Mouse (Mus musculus): ENCODE measurements around the gene Col16a1.

Col16a1 gene

DNA sequence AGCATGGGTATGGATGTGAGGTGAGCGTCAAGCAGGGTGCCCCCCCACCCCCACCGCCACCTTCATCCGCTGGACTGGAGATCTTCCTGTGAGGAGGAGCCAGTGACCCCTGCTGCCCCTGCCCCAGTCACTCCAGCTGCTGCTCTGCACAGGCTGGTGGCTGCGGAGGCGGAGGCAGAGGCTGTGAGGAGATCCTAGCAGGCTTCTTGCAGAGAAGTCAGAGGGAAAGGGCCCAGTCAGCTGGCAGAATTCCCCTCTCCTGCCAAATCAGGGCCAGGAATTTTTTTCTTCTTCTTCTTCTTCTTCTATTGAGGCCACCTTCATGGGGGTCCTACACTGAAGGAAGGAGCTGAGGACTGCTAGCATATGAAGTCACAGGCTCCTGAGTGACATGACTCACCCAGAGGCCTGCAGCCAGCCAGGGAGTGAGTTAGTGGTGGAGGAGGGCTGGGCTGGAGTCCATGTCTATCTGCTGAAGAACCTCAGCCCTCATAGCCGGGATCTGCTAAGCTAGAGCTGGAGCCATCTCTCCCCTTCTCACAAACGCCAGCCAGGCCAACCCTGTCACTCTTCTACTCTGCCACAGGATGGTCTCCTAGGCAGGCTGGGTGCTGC, 36.8 kb downstream of the Col16a1 start:
- no peak for DNase-seq (ENCODE audit: low spot score)

DNA sequence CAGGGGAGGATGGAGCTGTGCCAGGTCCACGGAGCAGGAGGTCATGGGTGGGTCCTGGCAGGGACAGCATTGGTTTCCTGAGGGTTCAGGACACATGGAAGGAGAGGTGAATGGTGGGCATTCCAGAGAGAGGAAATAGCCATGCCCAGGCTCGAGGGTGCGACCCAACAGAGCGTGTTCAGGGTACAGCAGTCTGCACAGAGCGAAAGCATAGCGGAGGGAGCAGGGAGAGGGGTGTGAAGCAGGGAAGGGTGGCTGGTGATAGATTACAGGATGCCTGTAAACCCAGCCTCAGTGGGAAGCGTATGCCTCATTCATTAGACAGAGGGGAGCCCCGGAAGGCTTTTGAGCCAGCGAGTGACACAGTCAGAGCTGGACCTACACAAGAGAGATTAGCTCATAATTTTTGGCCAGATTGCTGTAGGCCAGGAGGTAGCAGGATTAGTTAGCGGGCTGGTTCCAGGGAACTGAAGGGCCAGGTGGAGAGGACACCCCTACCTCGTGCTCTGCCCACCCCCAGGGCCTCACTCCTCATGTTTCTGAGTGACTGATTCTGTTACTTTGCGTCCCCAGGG, 37.7 kb downstream of the Col16a1 start:
- no peak for DNase-seq (ENCODE audit: low spot score)

- peak; percentile 89 for DNase-seq (ENCODE audit: low spot score)
These were observed 39.7 kb downstream of the Col16a1 start for GRCm38 (mm10) chr4:130087293-130087692.

DNA sequence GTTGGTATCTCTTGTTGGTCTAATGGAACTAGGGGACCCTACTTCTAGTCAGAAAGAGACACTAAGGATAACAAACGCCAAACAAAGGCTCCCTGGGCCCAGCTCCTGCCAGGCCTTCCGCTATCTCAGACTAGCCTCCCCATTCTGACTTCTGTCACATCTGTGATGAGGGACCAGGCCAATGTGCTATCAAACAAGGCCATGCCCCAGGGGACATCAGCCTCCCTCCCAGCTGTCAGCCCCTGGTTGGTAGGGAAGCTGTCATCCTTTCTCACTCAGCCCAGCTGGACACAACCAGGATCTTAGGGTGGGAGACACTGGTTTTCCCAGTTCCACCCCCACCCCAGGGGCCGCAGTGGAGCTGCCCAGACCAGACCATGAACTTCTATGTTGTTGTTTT, 47.5 kb downstream of the Col16a1 start:
- DNase-seq (ENCODE audit: low spot score), result no peak

DNA sequence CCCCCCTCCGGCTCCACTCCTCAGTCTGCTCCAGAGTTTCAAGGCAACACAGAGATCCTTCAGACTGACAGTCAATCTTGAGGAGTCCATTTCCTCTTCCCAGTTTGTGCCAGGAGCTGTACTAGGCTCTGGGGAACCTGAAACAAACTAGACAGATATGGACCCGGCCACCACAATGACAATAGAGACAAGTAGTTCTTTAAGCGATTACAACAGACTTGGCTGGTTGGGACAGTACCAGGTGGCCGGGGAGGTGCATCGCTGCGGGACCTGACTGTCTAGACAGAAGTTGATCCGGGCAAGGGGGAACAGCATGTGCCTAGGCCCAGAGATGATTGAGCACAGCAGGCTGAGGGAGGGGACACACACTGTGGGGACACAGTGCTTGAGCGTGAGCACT, 53.5 kb downstream of the Col16a1 start:
- DNase-seq (ENCODE audit: low spot score), result no peak

GRCm38 (mm10) chr4:130102111-130102651, 54.5 kb downstream of the Col16a1 start, which contains the start of gene Pef1:
Gene Pef1 (plus strand): TSS chr4:130102558.
- peak; percentile 66 for DNase-seq (ENCODE audit: low spot score)

GRCm38 (mm10) chr4:130103632-130104031, 56.0 kb downstream of the Col16a1 start:
- DNase-seq (ENCODE audit: low spot score), result no peak

DNA sequence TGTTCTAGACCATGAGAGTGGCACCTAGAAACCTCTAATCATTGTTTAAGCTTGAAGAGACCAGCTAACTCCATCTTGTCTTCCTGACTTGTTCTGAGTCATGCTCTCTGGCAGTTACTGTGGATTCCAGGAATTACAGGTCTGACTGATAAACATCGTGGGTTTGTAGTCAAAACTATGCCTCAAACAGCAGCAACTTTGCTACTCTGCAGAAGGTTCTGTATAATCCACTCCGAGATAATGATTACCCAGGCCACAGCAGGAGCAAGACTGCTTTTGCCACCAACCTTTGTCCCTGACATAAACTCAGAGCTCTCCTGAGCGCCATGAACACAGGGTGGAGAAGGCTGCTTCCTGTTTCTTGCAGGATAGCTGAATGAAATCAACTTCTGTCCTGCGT, 56.9 kb downstream of the Col16a1 start:
- DNase-seq (ENCODE audit: low spot score), result no peak

DNA sequence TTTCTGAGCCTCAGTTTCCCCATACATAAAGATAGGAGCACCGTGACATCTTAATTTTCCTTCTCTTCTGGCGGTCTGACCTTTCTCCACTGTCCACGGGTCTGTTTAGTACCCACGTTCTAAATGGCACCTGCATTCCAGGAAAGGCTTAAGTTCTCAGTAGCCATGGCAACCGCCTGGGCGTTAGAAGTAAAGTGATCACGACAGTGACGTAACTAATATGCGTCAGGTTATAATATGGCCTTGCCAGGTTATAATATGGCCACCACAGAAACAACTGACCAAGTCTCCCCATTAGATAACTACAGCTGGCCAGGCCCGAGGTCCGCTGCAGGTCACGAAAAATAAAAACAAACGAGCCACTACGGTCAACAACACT, 59.4 kb downstream of the Col16a1 start:
- no peak for DNase-seq (ENCODE audit: low spot score)

DNA sequence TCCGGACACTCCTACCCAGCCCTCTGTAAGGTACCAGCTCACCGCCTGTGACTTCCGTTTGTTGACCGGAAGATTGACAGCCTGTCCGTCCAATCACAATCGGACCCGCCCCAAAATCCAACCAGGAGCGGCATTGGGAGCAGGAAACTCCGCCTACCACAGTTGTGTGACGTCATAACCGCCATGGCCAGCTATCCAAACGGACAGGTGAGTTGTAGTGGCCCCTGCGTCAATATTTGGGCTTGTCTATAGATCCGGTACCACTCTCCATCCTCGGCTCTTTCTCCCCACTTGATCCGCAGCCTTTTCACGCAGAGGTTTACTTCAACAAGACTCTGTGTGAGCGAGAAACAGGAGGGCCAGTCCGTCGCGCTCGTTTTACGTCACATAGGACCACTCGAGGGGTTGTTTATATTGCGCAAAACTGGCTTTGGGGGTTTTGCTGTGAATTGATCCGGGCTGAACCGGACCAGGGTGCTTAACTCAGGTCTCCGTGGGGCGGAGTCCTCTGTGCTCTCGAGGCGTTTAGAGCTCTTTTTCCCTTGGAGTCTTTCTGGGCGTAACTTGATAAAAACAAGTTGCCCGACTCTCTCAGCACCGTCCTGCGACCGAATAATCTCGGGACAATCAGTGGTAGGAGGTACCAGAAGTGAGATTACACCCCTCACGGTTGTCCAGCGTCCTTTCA, 59.9 kb downstream of the Col16a1 start:
- peak; percentile 100 for DNase-seq (ENCODE audit: low spot score)

DNA sequence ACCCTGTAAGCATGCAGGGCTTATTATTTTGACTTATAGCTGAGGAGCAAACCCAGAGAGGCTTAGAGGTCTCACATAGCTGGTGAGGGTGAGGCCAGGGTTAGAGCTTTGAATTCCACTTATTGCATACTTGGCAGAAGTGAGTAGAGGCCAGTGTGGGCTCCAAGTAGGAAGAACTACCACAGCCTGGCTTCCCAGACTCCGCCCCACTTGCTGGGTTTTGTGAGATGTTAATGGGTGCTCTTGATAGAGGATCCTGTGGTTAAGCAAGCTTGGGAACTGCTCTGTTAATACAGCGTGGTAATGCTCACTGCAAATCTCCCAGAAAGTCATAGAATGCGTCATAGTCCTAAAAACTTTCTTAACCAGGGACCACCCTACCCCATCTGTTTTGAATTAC, 61.3 kb downstream of the Col16a1 start:
- peak; percentile 81 for DNase-seq (ENCODE audit: low spot score)

DNA sequence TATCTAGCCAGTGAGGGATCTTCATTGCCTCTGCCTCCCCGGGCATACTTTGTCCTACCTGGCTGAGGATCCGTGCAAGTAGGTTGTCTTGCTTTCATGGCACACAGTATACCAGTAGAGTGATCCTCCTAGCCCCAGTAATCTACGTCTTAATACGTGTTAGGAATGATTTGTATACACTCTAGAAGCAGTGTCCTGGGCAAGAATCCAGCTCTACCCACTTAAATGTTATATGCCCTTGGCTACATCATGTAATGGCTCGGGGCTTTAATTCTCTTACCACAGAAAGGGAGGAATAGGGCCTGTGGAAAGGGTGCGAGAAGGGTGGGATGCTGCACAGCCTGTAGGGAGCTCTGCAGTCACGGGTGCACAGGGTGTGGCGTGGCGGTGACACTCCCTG, 62.0 kb downstream of the Col16a1 start:
- DNase-seq (ENCODE audit: low spot score), result peak; percentile 42

GRCm38 (mm10) chr4:130110091-130110490, 62.5 kb downstream of the Col16a1 start:
- peak; percentile 43 for DNase-seq (ENCODE audit: low spot score)

DNA sequence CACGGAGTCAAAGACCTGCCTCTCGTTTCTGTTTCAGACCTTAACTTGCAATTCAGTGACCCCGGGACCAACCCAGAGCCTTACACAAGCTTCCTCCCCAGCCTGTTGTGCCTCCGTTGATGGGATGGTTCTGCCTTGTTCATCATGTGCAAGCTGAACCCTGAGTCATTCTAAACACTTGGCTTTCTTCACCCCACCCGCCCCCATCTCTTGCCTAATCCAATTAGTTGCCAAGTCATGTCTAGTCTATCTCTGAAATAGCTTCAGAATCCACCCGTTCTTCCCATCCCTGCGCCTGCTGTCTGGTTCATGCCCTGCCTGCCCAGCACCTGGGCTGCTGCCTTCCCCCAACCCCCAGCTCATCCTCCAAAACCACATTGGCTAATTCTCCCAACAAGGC, 64.7 kb downstream of the Col16a1 start:
- peak; percentile 76 for DNase-seq (ENCODE audit: low spot score)

DNA sequence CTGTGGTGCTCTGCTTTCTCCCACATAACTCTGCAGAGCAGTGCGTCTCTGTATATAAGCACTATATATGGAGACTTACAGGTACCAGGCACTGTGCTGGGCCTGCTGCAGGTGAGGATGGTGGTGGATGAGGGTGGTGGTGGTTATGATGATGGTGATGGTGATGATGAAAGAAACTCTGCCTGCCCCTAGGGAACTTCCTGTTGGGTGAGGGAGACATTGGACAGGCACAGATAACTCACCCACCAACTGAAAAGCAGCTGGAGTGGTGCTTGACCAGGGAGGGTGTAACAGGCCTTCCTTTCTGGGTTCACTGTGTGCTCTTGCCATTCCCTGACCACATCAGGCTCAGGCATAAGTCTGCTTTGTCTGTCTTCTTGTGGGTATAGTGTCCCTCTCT, 65.1 kb downstream of the Col16a1 start:
- no peak for DNase-seq (ENCODE audit: low spot score)

DNA sequence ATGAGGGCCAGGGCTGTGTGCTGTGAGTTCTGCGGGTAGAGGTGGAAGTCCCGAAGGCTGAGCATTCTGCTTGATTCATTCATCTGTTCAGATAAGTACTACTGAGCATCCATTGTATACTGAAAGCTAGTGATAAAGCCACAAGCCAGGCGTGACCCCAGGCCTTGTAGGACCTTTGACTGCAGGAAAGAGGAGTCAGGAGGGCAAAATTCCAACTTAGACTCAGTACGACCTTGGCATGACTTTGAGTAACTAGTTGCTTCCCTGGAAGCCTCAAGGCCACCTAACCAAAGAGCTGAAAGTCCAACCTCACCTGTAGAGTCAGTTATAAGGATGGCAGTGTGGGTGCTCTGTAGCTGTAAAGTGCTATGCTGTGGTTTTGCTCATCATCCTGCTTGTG, 73.1 kb downstream of the Col16a1 start:
- DNase-seq (ENCODE audit: low spot score), result no peak

DNA sequence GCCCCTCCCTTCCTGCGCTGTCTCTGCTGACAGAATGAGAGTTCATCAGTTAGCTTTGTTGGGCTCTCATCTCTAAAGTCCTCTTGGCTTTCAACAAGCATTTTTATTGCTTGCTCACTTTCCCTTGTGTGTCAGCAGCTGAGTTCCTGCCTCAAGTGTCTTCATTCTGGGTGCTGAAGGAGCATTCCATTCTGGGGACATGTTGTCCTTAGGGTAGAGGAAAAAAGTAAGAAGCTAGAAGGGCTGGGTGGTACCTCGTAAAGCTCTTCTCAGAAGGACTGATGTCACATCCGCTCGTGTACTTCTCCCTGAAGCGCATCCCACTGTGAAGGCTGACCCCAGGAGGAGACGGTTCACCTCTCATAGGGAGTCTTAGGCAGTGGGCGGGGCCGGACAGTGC, 73.9 kb downstream of the Col16a1 start:
- peak; percentile 75 for DNase-seq (ENCODE audit: low spot score)

DNA sequence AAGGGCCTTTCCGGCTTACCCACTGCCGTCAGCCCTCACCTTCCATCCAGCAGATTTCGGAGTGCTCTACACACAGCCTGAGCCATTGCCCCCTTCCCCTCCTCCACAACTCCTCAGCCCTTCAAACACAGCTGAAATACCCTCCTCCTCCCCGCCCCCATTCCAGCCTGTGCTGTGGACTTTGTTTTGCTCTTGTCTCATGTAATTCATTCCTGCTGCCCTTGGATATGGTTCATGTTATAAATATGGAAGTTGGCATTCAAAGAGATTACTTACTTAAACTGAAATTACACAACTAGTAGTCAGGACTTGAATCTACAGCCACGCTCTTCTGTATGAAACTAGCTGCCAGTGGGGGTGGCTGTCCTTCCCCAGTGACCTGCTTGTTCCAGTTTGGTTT, 75.4 kb downstream of the Col16a1 start:
- DNase-seq (ENCODE audit: low spot score), result no peak

DNA sequence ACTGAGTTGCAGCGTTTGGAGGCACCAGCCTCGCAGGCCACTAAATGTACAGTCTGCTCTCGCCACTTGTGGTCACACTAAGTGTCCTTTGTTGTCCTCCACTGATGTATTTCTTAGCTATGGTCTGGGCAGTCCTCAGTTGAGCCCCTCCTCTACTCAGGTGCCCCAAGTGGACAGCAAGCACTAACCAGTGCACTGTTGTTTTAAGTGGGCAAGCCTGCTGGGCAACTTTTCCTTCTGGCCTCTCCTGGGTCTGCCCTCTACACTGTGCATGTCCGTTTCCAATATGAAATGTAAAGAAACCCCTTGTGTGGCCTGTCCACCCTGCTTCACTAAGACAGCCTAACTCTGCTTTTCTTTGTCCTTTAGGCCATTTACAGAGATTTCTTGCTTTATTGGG, 76.5 kb downstream of the Col16a1 start:
- DNase-seq (ENCODE audit: low spot score), result peak; percentile 75

GRCm38 (mm10) chr4:130125164-130125563, 77.5 kb downstream of the Col16a1 start:
- DNase-seq (ENCODE audit: low spot score), result peak; percentile 79

DNA sequence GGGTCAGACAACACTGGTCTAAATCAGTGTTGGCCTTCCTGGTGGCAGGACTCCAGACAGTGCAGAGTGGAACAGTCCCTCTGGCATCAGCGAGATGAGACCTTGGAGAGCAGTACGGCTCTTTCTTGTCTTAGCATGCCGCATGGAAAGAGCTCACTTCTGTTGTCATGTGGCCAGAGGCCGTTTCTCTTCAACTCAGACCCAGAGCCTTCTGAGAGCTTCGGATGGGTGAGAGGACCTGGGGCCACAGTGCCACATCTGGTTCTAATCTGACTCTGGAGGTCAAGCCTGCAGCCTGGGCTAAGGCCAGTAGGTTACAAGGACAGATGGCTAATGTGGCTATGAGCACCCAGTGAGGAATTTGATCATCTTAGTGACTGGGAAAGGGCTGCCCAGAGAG, 78.3 kb downstream of the Col16a1 start:
- DNase-seq (ENCODE audit: low spot score), result no peak

DNA sequence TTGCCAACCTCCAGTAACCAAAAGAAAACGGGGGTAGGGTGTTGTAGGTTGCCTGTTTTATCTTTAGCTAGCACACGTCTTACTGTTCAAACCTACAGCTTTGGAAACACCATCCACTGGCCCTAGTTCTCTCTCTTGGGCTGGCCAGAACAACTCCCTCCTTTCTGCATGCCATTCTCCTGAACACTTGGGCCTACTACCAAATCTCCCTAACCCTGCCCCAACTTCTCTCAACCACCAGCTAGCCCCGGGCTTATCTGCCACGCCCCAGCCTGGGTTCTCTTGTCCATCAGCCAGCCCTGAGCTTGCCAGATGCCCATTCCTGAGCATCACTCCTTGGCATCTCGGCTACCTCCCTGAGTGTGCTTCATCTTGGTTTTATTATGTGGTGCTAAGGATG, 81.3 kb downstream of the Col16a1 start:
- DNase-seq (ENCODE audit: low spot score), result no peak

- DNase-seq (ENCODE audit: low spot score), result no peak
These were observed 82.4 kb downstream of the Col16a1 start for GRCm38 (mm10) chr4:130130082-130130481.

Data from lung, postnatal 25 days (tissue).